Mouse (Mus musculus): ENCODE results near the gene Ppp5c. TPM values are rescaled to one million over a fixed set of nuclear protein-coding genes. Genes with fewer than 3 reads are reported as not detected.

Gene Ppp5c
- total and polyA plus RNA-seq, 3 experiments: 125 to 223 (median 128) TPM

- TF ChIP-seq ELF1 (IDR thresholded peaks at IDR 0.05; ENCODE audit: low read depth, low read length): no peak
- no peak for TF ChIP-seq NRF1 (IDR thresholded peaks at IDR 0.05; ENCODE audit: low read depth, low read length)
- no peak for TF ChIP-seq CHD2 (IDR thresholded peaks at IDR 0.05; ENCODE audit: low read length)
- no peak for TF ChIP-seq ETS1 (conservative IDR thresholded peaks at IDR 0.05; ENCODE audit: low read depth, low read length)
- no peak for TF ChIP-seq EP300 (IDR thresholded peaks at IDR 0.05; ENCODE audit: low read length)
- no peak for TF ChIP-seq TCF12 (IDR thresholded peaks at IDR 0.05; ENCODE audit: low read depth, low read length)
- TF ChIP-seq KAT2A (IDR thresholded peaks at IDR 0.05; ENCODE audit: insufficient replicate concordance, low read length): no peak
- no peak for TF ChIP-seq RCOR1 (conservative IDR thresholded peaks at IDR 0.05; ENCODE audit: low read depth, low read length)
- TF ChIP-seq BHLHE40 (IDR thresholded peaks at IDR 0.05; ENCODE audit: low read depth, low read length): no peak
- no peak for TF ChIP-seq MEF2A (IDR thresholded peaks at IDR 0.05; ENCODE audit: borderline replicate concordance, low read depth, low read length)
- no peaks in the 10 kb centered on the region for H3K79me2 ChIP-seq (replicated peaks; ENCODE audit: control insufficient read depth, extremely low read depth, insufficient read depth, poor library complexity, severe bottlenecking)
- dilution Hi-C loops (cut with MboI; ENCODE audit: extremely low pct_ligation_motif_present, extremely low pct_unique_long_range_greater_than_20kb, low sequenced_read_pairs) (no loop called here), in situ Hi-C loops (cut with MboI; ENCODE audit: low pct_ligation_motif_present, low pct_unique_long_range_greater_than_20kb, low sequenced_read_pairs) (no loop called here)
- peaks cover 0 to 4% of the 10 kb centered on the region in 2 experiments for H3K36me3 ChIP-seq (replicated peaks in 1 of 2; ENCODE audit: control insufficient read depth in 1 of 2, insufficient read depth in 1 of 2, low read length in 1 of 2)
- DNase-seq (ENCODE audit: extremely low read depth): no peak
- no peak overlapping the region for H3K4me3 ChIP-seq (replicated peaks in 1 of 3; ENCODE audit: low read depth in 2 of 3, low read length in 2 of 3, poor library complexity in 1 of 3)
- H3K27ac ChIP-seq (ENCODE audit: insufficient read depth, low read depth): no peak overlapping the region
- H3K9me3 ChIP-seq (replicated peaks; ENCODE audit: low read length): no peaks in the 10 kb centered on the region
- H3K27me3 ChIP-seq (replicated peaks): no peaks in the 10 kb centered on the region
- no peak overlapping the region for H3K4me2 ChIP-seq (ENCODE audit: insufficient read depth, low read depth, poor library complexity, severe bottlenecking)
- no peak overlapping the region for H3K9ac ChIP-seq (ENCODE audit: insufficient read depth, low read depth)
- H3K4me1 ChIP-seq (ENCODE audit: control insufficient read depth in 1 of 2, insufficient read depth in 2 of 2): peaks cover 6 to 8% of the 10 kb centered on the region in 2 experiments
These were observed 35.9 kb downstream of the Ppp5c start for GRCm38 (mm10) chr7:16991681-16992450.

DNA sequence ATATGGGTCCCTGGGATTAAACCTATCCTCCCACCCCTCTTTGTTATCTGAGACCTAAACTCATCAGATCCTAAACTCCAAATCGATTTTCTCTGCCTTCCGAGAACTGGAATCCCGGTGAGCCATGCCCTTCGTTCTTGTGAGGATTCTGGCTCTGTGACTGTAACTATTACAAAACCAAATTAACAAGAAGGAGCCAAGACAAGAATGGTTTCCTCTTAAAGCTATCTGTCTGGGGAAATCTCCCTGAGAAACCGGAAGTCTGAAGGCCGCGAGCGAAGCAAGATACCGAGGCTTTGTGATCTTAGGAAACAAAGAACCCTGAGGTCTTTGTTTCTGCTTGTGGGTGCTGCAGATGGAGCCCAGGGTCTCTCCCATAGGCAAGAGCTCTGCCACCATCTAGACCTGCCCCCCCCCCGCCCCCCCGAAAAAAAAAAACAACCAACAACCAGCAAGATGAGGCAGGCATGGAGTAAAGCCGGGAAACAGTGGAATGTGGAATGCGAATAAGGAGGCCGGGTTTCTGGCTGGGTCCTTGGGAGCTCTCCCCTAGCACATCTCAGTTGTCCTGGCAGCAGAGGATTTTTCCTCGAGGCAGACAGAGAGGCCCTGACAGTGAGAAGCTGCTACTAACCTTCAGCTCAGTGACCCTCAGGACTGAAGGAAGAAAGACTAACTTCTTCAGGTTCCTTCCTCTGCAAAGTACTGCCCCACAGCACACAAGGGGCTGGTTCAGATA lies 37.5 kb downstream of the Ppp5c start:
- no peak overlapping the region for H3K27ac ChIP-seq (ENCODE audit: insufficient read depth, low read depth)
- dilution Hi-C loops (cut with MboI; ENCODE audit: extremely low pct_ligation_motif_present, extremely low pct_unique_long_range_greater_than_20kb, low sequenced_read_pairs): no loop called here
- H3K79me2 ChIP-seq (replicated peaks; ENCODE audit: control insufficient read depth, extremely low read depth, insufficient read depth, poor library complexity, severe bottlenecking): no peaks in the 10 kb centered on the region
- no peak overlapping the region for H3K4me2 ChIP-seq (ENCODE audit: insufficient read depth, low read depth, poor library complexity, severe bottlenecking)
- in situ Hi-C loops (cut with MboI; ENCODE audit: low pct_ligation_motif_present, low pct_unique_long_range_greater_than_20kb, low sequenced_read_pairs): no loop called here
- no peaks in the 10 kb centered on the region for H3K9me3 ChIP-seq (replicated peaks; ENCODE audit: low read length)
- peaks cover 6 to 8% of the 10 kb centered on the region in 2 experiments for H3K4me1 ChIP-seq (ENCODE audit: control insufficient read depth in 1 of 2, insufficient read depth in 2 of 2)
- H3K9ac ChIP-seq (ENCODE audit: insufficient read depth, low read depth): no peak overlapping the region
- peaks cover 0 to 4% of the 10 kb centered on the region in 2 experiments for H3K36me3 ChIP-seq (replicated peaks in 1 of 2; ENCODE audit: control insufficient read depth in 1 of 2, insufficient read depth in 1 of 2, low read length in 1 of 2)
- TF ChIP-seq JUN (IDR thresholded peaks at IDR 0.05; ENCODE audit: insufficient read depth, low read depth, low read length) (no peak), MXI1 (IDR thresholded peaks at IDR 0.05; ENCODE audit: low read depth, low read length) (no peak), KAT2A (IDR thresholded peaks at IDR 0.05; ENCODE audit: insufficient replicate concordance, low read length) (no peak), USF2 (conservative IDR thresholded peaks at IDR 0.05; ENCODE audit: low read depth, low read length) (no peak), CHD1 (IDR thresholded peaks at IDR 0.05; ENCODE audit: low read depth, low read length) (no peak), EP300 (IDR thresholded peaks at IDR 0.05; ENCODE audit: low read length) (no peak), PAX5 (IDR thresholded peaks at IDR 0.05; ENCODE audit: low read length) (no peak)
- no peak for DNase-seq (ENCODE audit: extremely low read depth)
- no peaks in the 10 kb centered on the region for H3K27me3 ChIP-seq (replicated peaks)
- no peak overlapping the region for H3K4me3 ChIP-seq (replicated peaks in 1 of 3; ENCODE audit: low read depth in 2 of 3, low read length in 2 of 3, poor library complexity in 1 of 3)
